Mouse (Mus musculus) neural tube, embryonic 14.5 days (tissue): ENCODE measurements around the gene Ctse. TPM values are rescaled to one million over a fixed set of nuclear protein-coding genes. Genes with fewer than 3 reads are reported as not detected.

Source experiments
- ATAC-seq: fragments of 200-750 bp; cut with Nextera tagmentation; 2 replicates; pipeline ENCODE4 v1.8.0; 2017; ENCODE audit warnings: low read depth, mild to moderate bottlenecking, moderate TSS enrichment, moderate library complexity
- H3K27ac ChIP-seq: fragments of 300-500 bp; sonication (generic); 2 replicates; pipeline ENCODE4 v1.5.1; 2014; ENCODE audit warnings: low read depth, mild to moderate bottlenecking, control low read depth, low read length, moderate library complexity, mixed read lengths
- H3K27me3 ChIP-seq: fragments of 300-500 bp; sonication (generic); 2 replicates; pipeline ENCODE4 v1.6.1; 2014; ENCODE audit warnings: low read length; ENCODE audit not compliant: control insufficient read depth, insufficient read depth
- H3K36me3 ChIP-seq: fragments of 300-500 bp; sonication (generic); 2 replicates; pipeline ENCODE4 v1.6.1; 2014; ENCODE audit warnings: low read length, mixed read lengths; ENCODE audit not compliant: control insufficient read depth, insufficient read depth
- H3K4me1 ChIP-seq: fragments of 300-500 bp; sonication (generic); 2 replicates; pipeline ENCODE4 v1.6.1; 2014; ENCODE audit warnings: low read length; ENCODE audit not compliant: control insufficient read depth, insufficient read depth
- H3K4me2 ChIP-seq: fragments of 300-500 bp; sonication (generic); 2 replicates; pipeline ENCODE4 v1.6.1; 2014; ENCODE audit warnings: mild to moderate bottlenecking, low read depth, low read length, control low read depth
- H3K4me3 ChIP-seq: fragments of 300-500 bp; sonication (generic); 2 replicates; pipeline ENCODE4 v1.5.1; 2014; ENCODE audit warnings: low read depth, low read length, control low read depth, mixed read lengths
- H3K9ac ChIP-seq: fragments of 300-500 bp; sonication (generic); replicated peaks from 2 replicates; pipeline ENCODE4 v1.6.1; 2014; ENCODE audit warnings: low read depth, mild to moderate bottlenecking, control low read depth, low read length, mixed read lengths
- H3K9me3 ChIP-seq: fragments of 300-500 bp; sonication (generic); 2 replicates; pipeline ENCODE4 v1.6.1; 2016; ENCODE audit warnings: low read length; ENCODE audit not compliant: control insufficient read depth
- WGBS: fragments of 180-500 bp; shearing (Covaris S2); extraction: QIAGEN DNeasy Blood & Tissue Kit; methylation state at CpG from one replicate; pipeline ENCODE4 v1.1.7; 2014; 5-methylcytosine and 5-hydroxymethylcytosine counted together
- polyA plus RNA-seq: library from polyadenylated mRNA; unstranded; fragments of >200 nt; fragmentation: Nextera tagmentation; extraction: Ambion mirVana; gene quantifications from 2 replicates; pipeline ENCODE4 v1.2.1, GENCODE M21; 2014

Gene Ctse
- not detected in 2 replicates for polyA plus RNA-seq

- no peak within 1 kb of the TSS for H3K9ac ChIP-seq
- H3K4me2 ChIP-seq: no peak within 1 kb of the TSS
- ATAC-seq: no peak
- no peaks in the 10 kb centered on the region for H3K9me3 ChIP-seq
- no peaks in the 10 kb centered on the region for H3K27me3 ChIP-seq
- H3K27ac ChIP-seq: no peak within 1 kb of the TSS
- no peaks in the 10 kb centered on the region for H3K36me3 ChIP-seq
- WGBS: 86% methylated on average over 9 of the region's 9 CpGs
- H3K4me3 ChIP-seq: no peak within 1 kb of the TSS
- H3K4me1 ChIP-seq: no peaks in the 10 kb centered on the region
Measured at GRCm38 (mm10) chr1:131637791-131638540, at the start of gene Ctse. Gene Ctse, plus strand, starts transcription at chr1:131638306.

GRCm38 (mm10) chr1:131598905-131599304, 39.2 kb upstream of the Ctse start, which contains the start of gene Avpr1b:
Gene Avpr1b, plus strand, starts transcription at chr1:131599239.
- Histone ChIP-seq H3K9me3 (no peaks in the 10 kb centered on the region), H3K4me1 (no peaks in the 10 kb centered on the region), H3K36me3 (no peaks in the 10 kb centered on the region), H3K4me2 (no peak within 1 kb of the TSS), H3K27me3 (no peaks in the 10 kb centered on the region), H3K27ac (no peak within 1 kb of the TSS), H3K4me3 (no peak within 1 kb of the TSS), H3K9ac (no peak within 1 kb of the TSS)
- no peak for ATAC-seq
- WGBS: 34% methylated on average over 12 of the region's 12 CpGs

DNA sequence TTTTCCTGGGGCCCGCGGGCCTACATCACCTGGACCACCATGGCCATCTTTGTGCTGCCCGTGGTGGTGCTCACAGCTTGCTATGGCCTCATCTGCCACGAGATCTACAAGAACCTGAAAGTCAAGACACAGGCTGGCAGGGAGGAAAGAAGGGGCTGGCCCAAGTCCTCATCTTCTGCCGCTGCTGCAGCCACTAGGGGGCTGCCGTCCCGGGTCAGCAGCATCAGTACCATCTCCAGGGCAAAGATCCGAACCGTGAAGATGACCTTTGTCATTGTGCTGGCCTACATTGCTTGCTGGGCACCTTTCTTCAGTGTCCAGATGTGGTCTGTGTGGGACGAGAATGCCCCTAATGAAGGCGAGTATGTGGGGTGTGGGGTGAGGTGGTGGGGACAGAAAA, 37.8 kb upstream of the Ctse start:
- Histone ChIP-seq H3K4me1 (no peaks in the 10 kb centered on the region), H3K36me3 (no peaks in the 10 kb centered on the region), H3K27ac (no peak overlapping the region), H3K9ac (no peak overlapping the region), H3K4me2 (no peak overlapping the region), H3K9me3 (no peaks in the 10 kb centered on the region), H3K27me3 (no peaks in the 10 kb centered on the region), H3K4me3 (no peak overlapping the region)
- 41% methylated on average over 11 of the region's 11 CpGs for WGBS
- no peak for ATAC-seq

DNA sequence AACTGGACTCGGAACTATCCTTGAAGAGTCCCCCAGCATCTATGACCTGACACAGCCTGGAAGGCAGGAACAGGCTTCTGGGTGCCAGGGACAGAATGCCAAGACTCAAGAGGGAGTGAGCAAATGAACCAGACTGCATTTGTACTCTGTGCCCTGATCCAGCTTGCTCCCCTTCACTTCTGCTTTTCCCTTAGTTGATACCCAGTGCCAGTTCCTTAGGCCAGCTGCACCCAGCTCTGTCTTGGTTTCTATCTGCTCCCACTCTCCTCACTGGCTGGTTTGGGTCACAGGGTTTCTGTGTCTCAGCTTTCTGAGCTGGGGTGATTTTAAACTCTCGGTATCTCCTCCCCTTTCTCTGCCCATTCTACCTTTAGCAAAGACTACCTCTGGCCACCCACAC, 31.4 kb upstream of the Ctse start:
- ATAC-seq: no peak
- WGBS: 81% methylated on average over 2 of the region's 2 CpGs
- H3K9me3 ChIP-seq: no peaks in the 10 kb centered on the region
- no peak overlapping the region for H3K9ac ChIP-seq
- H3K4me3 ChIP-seq: no peak overlapping the region
- no peaks in the 10 kb centered on the region for H3K27me3 ChIP-seq
- H3K36me3 ChIP-seq: no peaks in the 10 kb centered on the region
- H3K4me2 ChIP-seq: no peak overlapping the region
- H3K27ac ChIP-seq: no peak overlapping the region
- no peaks in the 10 kb centered on the region for H3K4me1 ChIP-seq

DNA sequence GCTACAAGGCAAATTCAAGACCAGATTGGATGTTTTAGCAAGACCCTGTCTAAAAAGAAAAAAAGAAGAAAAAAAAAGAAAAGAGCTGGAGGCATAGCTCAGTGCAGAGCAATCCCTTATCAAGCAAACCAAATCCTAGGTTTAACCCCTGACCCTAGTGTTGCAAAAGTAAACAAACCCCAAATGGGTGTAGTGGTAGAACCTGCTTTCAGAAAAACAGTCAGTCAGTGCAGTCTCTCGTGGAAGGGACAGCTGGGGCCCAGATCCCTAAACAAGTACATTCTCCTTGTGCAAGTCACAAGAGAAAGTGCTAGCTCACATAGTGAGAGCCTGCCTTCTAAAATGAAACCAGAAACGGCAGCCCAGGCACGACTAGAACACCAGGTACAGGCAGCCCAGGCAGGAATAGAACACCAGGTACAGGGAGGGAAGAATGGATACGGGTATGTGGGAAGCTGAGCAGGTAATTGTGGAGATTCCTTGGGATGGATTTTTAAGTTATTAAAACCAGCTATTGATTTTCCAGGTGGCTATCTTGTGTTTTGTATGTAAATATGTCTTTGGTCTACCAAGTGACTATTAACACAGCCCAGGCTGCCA, 25.4 kb upstream of the Ctse start:
- H3K4me1 ChIP-seq: no peaks in the 10 kb centered on the region
- no peak for ATAC-seq
- H3K9ac ChIP-seq: no peak overlapping the region
- WGBS: 74% methylated on average over 4 of the region's 4 CpGs
- H3K9me3 ChIP-seq: no peaks in the 10 kb centered on the region
- no peaks in the 10 kb centered on the region for H3K36me3 ChIP-seq
- no peak overlapping the region for H3K4me2 ChIP-seq
- H3K27ac ChIP-seq: no peak overlapping the region
- no peaks in the 10 kb centered on the region for H3K27me3 ChIP-seq
- no peak overlapping the region for H3K4me3 ChIP-seq

DNA sequence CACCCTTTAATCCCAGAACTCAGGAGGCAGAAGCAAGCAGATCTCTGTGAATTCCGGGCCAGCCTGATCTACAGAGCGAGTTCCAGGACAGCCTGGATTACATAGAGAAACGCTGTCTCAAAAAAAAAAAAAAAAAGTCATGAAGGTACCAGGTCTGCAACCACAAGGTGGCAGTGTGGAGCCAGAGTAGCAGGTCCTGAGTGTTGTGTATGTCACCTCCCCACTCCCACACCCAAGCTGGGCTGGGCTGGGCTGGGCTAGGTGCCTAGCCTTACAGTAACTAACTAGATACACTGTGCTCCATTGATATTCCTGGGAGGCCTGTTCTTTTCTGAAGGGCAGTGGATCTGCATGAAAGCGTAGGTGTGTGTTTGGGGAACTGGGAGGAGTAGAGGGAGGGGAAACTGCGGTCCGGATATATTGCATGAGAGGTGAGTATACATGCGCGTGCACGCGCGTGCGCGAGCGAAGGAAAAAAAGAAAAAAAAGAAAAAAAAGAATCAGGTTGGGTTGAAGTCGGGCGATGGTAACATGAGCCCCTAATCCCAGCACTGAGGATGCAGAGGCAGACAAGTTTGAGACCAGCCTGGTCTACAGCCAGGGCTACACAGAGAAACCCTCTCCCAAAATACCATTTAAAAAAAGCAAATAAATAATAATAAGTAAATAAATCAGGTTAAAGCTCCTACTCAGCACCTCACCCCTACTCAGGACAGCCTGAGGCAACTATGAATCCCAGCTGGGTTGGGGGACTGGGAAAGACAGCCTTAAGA, 24.6 kb upstream of the Ctse start:
- Histone ChIP-seq H3K27ac (no peak overlapping the region), H3K4me2 (no peak overlapping the region), H3K9me3 (no peaks in the 10 kb centered on the region), H3K4me3 (no peak overlapping the region), H3K9ac (no peak overlapping the region), H3K36me3 (no peaks in the 10 kb centered on the region), H3K4me1 (no peaks in the 10 kb centered on the region), H3K27me3 (no peaks in the 10 kb centered on the region)
- no peak for ATAC-seq
- 81% methylated on average over 16 of the region's 16 CpGs for WGBS

DNA sequence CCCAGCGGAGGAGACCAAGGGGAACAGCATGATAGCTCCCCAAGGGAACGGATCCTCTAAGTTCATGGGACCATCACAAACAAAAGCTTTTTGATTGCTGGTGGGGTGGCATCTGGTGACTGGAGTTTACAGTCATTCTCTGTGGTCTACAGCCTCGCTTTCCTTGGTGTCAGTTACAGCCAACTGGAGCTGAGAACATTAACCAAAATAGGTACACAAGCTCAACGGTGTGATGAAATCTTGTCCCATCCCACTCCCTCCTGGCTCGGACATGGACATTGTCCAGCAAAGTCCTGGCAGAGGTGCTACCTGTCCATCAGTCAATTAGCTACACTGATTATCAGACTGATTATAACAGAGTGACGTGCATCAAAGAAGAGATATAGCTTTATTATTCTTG, 23.5 kb upstream of the Ctse start:
- Histone ChIP-seq H3K9ac (no peak overlapping the region), H3K9me3 (no peaks in the 10 kb centered on the region), H3K4me1 (no peaks in the 10 kb centered on the region), H3K4me2 (no peak overlapping the region), H3K27ac (no peak overlapping the region), H3K36me3 (no peaks in the 10 kb centered on the region), H3K27me3 (no peaks in the 10 kb centered on the region), H3K4me3 (no peak overlapping the region)
- no peak for ATAC-seq
- 86% methylated on average over 6 of the region's 6 CpGs for WGBS

DNA sequence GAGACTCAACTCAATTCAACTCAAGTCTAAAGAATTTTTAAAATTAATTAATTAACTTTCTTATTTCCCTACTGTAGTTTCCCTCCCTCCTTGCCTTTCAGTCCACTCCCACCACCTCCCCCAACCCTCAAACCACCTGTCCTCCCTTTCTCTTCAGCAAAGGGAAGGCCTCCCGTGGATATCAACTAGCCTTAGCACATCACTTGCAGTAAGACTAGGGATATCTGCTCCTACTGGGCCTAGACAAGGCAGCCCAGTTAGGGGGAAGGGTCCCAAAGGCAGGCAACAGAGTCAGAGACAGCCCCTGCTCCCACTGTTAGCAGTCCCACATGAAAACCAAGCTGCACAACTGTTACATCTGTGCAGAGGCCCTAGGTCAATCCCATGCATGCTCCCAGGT, 22.0 kb upstream of the Ctse start:
- H3K36me3 ChIP-seq: no peaks in the 10 kb centered on the region
- H3K9ac ChIP-seq: no peak overlapping the region
- H3K4me1 ChIP-seq: no peaks in the 10 kb centered on the region
- H3K27me3 ChIP-seq: no peaks in the 10 kb centered on the region
- H3K9me3 ChIP-seq: no peaks in the 10 kb centered on the region
- WGBS: 75% methylated on average over 1 of the region's 1 CpGs
- no peak overlapping the region for H3K4me3 ChIP-seq
- no peak for ATAC-seq
- H3K27ac ChIP-seq: no peak overlapping the region
- no peak overlapping the region for H3K4me2 ChIP-seq
